In genomic region chr17:83772110-83772509, GRCm38 (mm10) we compare ENCODE assay signal across 20 mouse cellular contexts.
A peak's percentile ranks its signal among the peaks of the same experiment; 100 is the strongest.
DNase-seq lines count a peak whose midpoint lies in the region; ATAC-seq and TF ChIP-seq lines count a peak whose summit lies in the region.
"Had no signal": no experiment of that assay in that cellular context is flagged by ENCODE, and none has a peak within 500 bp of the region (broad histone marks: within the 10 kb centered on the region; RNA-seq: fewer than 3 reads in every experiment).

No protein-coding gene starts in this region.

- 69% methylated on average over 9 of the region's 9 CpGs for WGBS in forebrain, embryonic 15.5 days
- WGBS in forebrain, embryonic 12.5 days = 91% methylated on average over 9 of the region's 9 CpGs
- WGBS in liver, embryonic 13.5 days (ENCODE audit: insufficient replicate concordance) = 79% methylated on average over 9 of the region's 9 CpGs
- 64% methylated on average over 9 of the region's 9 CpGs for WGBS in forebrain, embryonic 16.5 days
- 79% methylated on average over 9 of the region's 9 CpGs for WGBS in cerebellum, adult 2 months

- H3K27me3 ChIP-seq in forebrain, embryonic 15.5 days = no peaks in the 10 kb centered on the region
- H3K27me3 ChIP-seq in forebrain, embryonic 12.5 days = no peaks in the 10 kb centered on the region
- H3K27me3 ChIP-seq in liver, embryonic 13.5 days = no peaks in the 10 kb centered on the region
- H3K27me3 ChIP-seq in forebrain, embryonic 16.5 days (replicated peaks; ENCODE audit: control insufficient read depth, insufficient read depth, low read length) = no peaks in the 10 kb centered on the region
- H3K27me3 ChIP-seq in cerebellum, adult 2 months (ENCODE audit: control insufficient read depth, insufficient read depth, low read length) = no peaks in the 10 kb centered on the region
- H3K27me3 ChIP-seq: CH12.LX; embryonic facial prominence, embryonic 13.5 days; hindbrain, embryonic 12.5 days; Patski had no signal

- no peak for TF ChIP-seq POLR2A in cerebellum, adult 2 months (IDR thresholded peaks at IDR 0.05; ENCODE audit: borderline replicate concordance, insufficient read depth, low read length)

- H3K9ac ChIP-seq in forebrain, embryonic 15.5 days (replicated peaks) = no peak overlapping the region
- no peak overlapping the region for H3K9ac ChIP-seq in forebrain, embryonic 12.5 days
- H3K9ac ChIP-seq in liver, embryonic 13.5 days = no peak overlapping the region
- H3K9ac ChIP-seq in forebrain, embryonic 16.5 days (replicated peaks; ENCODE audit: low read depth, low read length) = no peak overlapping the region
- H3K9ac ChIP-seq: embryonic facial prominence, embryonic 13.5 days; hindbrain, embryonic 12.5 days had no signal

- TF ChIP-seq CTCF in cerebellum, adult 2 months (IDR thresholded peaks at IDR 0.05; ENCODE audit: borderline replicate concordance, insufficient read depth, low read depth, low read length) = no peak

- no peak overlapping the region for H3K4me3 ChIP-seq in forebrain, embryonic 15.5 days
- no peak overlapping the region for H3K4me3 ChIP-seq in forebrain, embryonic 12.5 days (replicated peaks)
- no peak overlapping the region for H3K4me3 ChIP-seq in liver, embryonic 13.5 days (replicated peaks)
- no peak overlapping the region for H3K4me3 ChIP-seq in forebrain, embryonic 16.5 days (replicated peaks; ENCODE audit: low read length)
- no peak overlapping the region for H3K4me3 ChIP-seq in cerebellum, adult 2 months (replicated peaks; ENCODE audit: insufficient read depth, low read depth, low read length)
- H3K4me3 ChIP-seq: embryonic facial prominence, embryonic 13.5 days; heart, embryonic 10.5 days; hindbrain, embryonic 12.5 days had no signal

- ATAC-seq in forebrain, embryonic 15.5 days (replicated peaks) = peak; percentile 24; the same call in 1 of the 2 replicates
- no peak for ATAC-seq in forebrain, embryonic 12.5 days (ENCODE audit: low FRiP score)
- ATAC-seq in liver, embryonic 13.5 days (ENCODE audit: low read depth) = no peak
- ATAC-seq in forebrain, embryonic 16.5 days = peak; percentile 42
- ATAC-seq: Patski had no signal

- no peaks in the 10 kb centered on the region for H3K9me3 ChIP-seq in forebrain, embryonic 15.5 days
- H3K9me3 ChIP-seq in forebrain, embryonic 12.5 days = no peaks in the 10 kb centered on the region
- H3K9me3 ChIP-seq in liver, embryonic 13.5 days (replicated peaks) = no peaks in the 10 kb centered on the region
- no peaks in the 10 kb centered on the region for H3K9me3 ChIP-seq in forebrain, embryonic 16.5 days (ENCODE audit: control insufficient read depth, low read length)
- H3K9me3 ChIP-seq: embryonic facial prominence, embryonic 13.5 days; heart, embryonic 10.5 days; hindbrain, embryonic 12.5 days had no signal

- H3K36me3 ChIP-seq in forebrain, embryonic 15.5 days = no peaks in the 10 kb centered on the region; the same call in 1 of the 2 replicates
- H3K36me3 ChIP-seq in forebrain, embryonic 12.5 days (replicated peaks) = peaks cover 6% of the 10 kb centered on the region; the same call in 1 of the 2 replicates
- peaks cover 44% of the 10 kb centered on the region for H3K36me3 ChIP-seq in liver, embryonic 13.5 days
- no peaks in the 10 kb centered on the region for H3K36me3 ChIP-seq in forebrain, embryonic 16.5 days (ENCODE audit: control insufficient read depth, insufficient read depth)
- H3K36me3 ChIP-seq: hindbrain, embryonic 12.5 days had no signal

- no peak for DNase-seq in liver, embryonic 13.5 days
- no peak for DNase-seq in liver
- peak; percentile 28 for DNase-seq in brain, adult 2 months (ENCODE audit: low read depth, low spot score)
- no peak for DNase-seq in cerebellum, adult 2 months
- DNase-seq: adrenal gland, adult 2 months; adrenal gland, postnatal 25 days; cerebellum, adult 11 months; cerebellum, adult 9-10 months; cerebellum, postnatal 36 days; gastrocnemius, postnatal 10 days; heart, postnatal 10 days; heart, postnatal 4 days had no signal

- H3K4me2 ChIP-seq in forebrain, embryonic 15.5 days (replicated peaks) = no peak overlapping the region
- H3K4me2 ChIP-seq in forebrain, embryonic 12.5 days = no peak overlapping the region
- H3K4me2 ChIP-seq in liver, embryonic 13.5 days = no peak overlapping the region
- H3K4me2 ChIP-seq in forebrain, embryonic 16.5 days (ENCODE audit: low read length) = no peak overlapping the region
- H3K4me2 ChIP-seq: embryonic facial prominence, embryonic 13.5 days; hindbrain, embryonic 12.5 days had no signal

- H3K4me1 ChIP-seq in forebrain, embryonic 15.5 days = peaks cover 26% of the 10 kb centered on the region
- H3K4me1 ChIP-seq in forebrain, embryonic 12.5 days = peaks cover 11% of the 10 kb centered on the region
- peaks cover 54% of the 10 kb centered on the region for H3K4me1 ChIP-seq in liver, embryonic 13.5 days (replicated peaks)
- H3K4me1 ChIP-seq in forebrain, embryonic 16.5 days (replicated peaks; ENCODE audit: control insufficient read depth, insufficient read depth, low read length) = peaks cover 13% of the 10 kb centered on the region
- peaks cover 3% of the 10 kb centered on the region; the same call in 1 of the 2 replicates for H3K4me1 ChIP-seq in cerebellum, adult 2 months (ENCODE audit: control insufficient read depth, insufficient read depth, low read length)
- H3K4me1 ChIP-seq: heart, embryonic 10.5 days had no signal

- H3K27ac ChIP-seq in forebrain, embryonic 15.5 days (replicated peaks) = peak overlapping the region; percentile 84
- H3K27ac ChIP-seq in forebrain, embryonic 12.5 days = no peak overlapping the region
- H3K27ac ChIP-seq in liver, embryonic 13.5 days = 0 out of 2 replicates have a peak overlapping the region, but pooled peaks have one; percentile 29
- H3K27ac ChIP-seq in forebrain, embryonic 16.5 days (ENCODE audit: low read length) = peak overlapping the region; percentile 82
- no peak overlapping the region for H3K27ac ChIP-seq in cerebellum, adult 2 months (ENCODE audit: insufficient read depth, low read length)
- H3K27ac ChIP-seq: embryonic facial prominence, embryonic 13.5 days; heart, embryonic 10.5 days had no signal

Comparison
In these comparisons a context has a peak if more than half of its experiments do, and no peak if none do; other contexts are left out.
1. ATAC-seq: peak in forebrain, embryonic 15.5 days (single experiment) and forebrain, embryonic 16.5 days (single experiment); none in forebrain, embryonic 12.5 days (single experiment) and liver, embryonic 13.5 days (single experiment).
2. H3K27ac ChIP-seq: peak in forebrain, embryonic 15.5 days (single experiment), liver, embryonic 13.5 days (single experiment) and forebrain, embryonic 16.5 days (single experiment); none in forebrain, embryonic 12.5 days (single experiment) and cerebellum, adult 2 months (single experiment).